Mouse (Mus musculus) spleen, adult 2 months (tissue): ENCODE measurements at regions not wholly inside any gene's neighbourhood (a gene's known extent, or its start where the extent isn't known, plus 50 kb on each side); places are given as distances from the start of the nearest gene placed in this dataset.

Experiments used
- DNase-seq, 2 experiments: peaks; one replicate each; pipeline versions ENCODE4 v3.0.0 to v3.0.0-alpha.2; 2012 to 2021; ENCODE audit warnings: low spot score in 2 of 2, low read depth in 1 of 2
- H3K27ac ChIP-seq: fragments of 200-500 bp; 2 replicates; pipeline ENCODE4 v1.5.1; 2012; ENCODE audit warnings: low read length, inconsistent platforms; ENCODE audit not compliant: insufficient read depth
- H3K27me3 ChIP-seq: fragments of 200-500 bp; 2 replicates; pipeline ENCODE4 v1.6.1; 2012; ENCODE audit warnings: mild to moderate bottlenecking, moderate library complexity, low read length, inconsistent platforms; ENCODE audit not compliant: control insufficient read depth, insufficient read depth
- H3K36me3 ChIP-seq: fragments of 200-500 bp; 2 replicates; pipeline ENCODE4 v1.6.1; 2012; ENCODE audit warnings: mild to moderate bottlenecking, low read length, inconsistent platforms; ENCODE audit not compliant: control insufficient read depth, insufficient read depth
- H3K4me1 ChIP-seq: fragments of 200-500 bp; 2 replicates; pipeline ENCODE4 v1.6.1; 2011; ENCODE audit warnings: inconsistent platforms; ENCODE audit not compliant: control insufficient read depth, insufficient read depth, insufficient read length
- H3K4me3 ChIP-seq: fragments of 200-500 bp; 2 replicates; pipeline ENCODE4 v1.5.1; 2011; ENCODE audit warnings: mild to moderate bottlenecking, inconsistent platforms; ENCODE audit not compliant: insufficient read depth, insufficient read length; ENCODE audit errors: extremely low read depth
- CTCF ChIP-seq: fragments of 200-500 bp; IDR thresholded peaks from 2 replicates; pipeline ENCODE4 v1.5.1; 2011; ENCODE audit warnings: mild to moderate bottlenecking, inconsistent platforms; ENCODE audit not compliant: insufficient read depth, insufficient read length, insufficient replicate concordance; ENCODE audit errors: extremely low read depth
- POLR2A ChIP-seq: fragments of 200-500 bp; IDR thresholded peaks from 2 replicates; pipeline ENCODE4 v1.6.1; 2011; ENCODE audit warnings: low read depth, low read length, inconsistent platforms
- WGBS: fragments of 180-500 bp; shearing (Covaris S2); methylation state at CpG from one replicate; pipeline ENCODE4 v1.1.7; 2018; 5-methylcytosine and 5-hydroxymethylcytosine counted together

DNA sequence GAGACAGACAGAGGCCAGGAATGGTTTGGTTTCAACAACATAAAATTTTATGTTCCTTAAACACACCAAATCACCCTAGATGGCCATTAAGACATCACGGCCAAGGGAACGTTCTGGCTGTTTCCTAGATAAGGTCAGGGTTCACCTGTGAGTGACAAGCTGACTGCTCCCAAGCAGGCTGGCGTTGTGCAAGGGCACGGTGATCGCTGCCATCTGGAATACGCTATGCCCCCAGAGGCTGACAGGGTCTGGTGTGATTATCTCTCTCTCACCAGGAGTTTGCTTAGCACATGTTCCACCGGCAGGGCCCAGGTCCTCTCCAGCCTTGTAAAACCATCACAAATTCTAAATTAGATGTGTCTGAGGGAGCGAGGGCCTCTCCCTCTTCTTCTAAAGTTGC lies 167.0 kb downstream of the Cyp26b1 start:
- no peak overlapping the region for H3K27ac ChIP-seq
- TF ChIP-seq CTCF (no peak), POLR2A (no peak)
- WGBS: 88% methylated on average over 8 of the region's 8 CpGs
- no peak overlapping the region for H3K4me3 ChIP-seq
- H3K36me3 ChIP-seq: no peaks in the 10 kb centered on the region
- no peak for DNase-seq
- no peaks in the 10 kb centered on the region for H3K4me1 ChIP-seq
- no peaks in the 10 kb centered on the region for H3K27me3 ChIP-seq

DNA sequence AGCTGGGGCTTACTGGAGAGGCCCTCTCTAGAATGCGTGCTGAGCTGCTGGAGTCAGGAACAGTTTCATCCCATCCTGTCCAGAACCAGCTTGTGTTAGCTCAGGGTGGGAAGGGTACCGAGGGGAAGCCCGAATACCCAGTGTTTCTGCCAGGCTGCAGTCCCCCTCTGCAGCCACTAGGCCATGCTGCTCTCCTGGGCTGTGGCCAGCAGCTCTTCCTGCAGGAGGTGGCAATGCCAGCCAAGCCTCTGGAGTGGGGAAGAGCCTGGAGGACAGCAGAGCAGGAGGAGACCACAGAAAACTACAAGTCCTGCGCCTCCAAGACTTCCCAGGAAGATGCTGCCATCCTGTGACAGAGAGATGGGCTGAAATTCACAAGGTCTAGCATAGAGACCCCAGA lies 167.9 kb downstream of the Cyp26b1 start:
- Histone ChIP-seq H3K4me1 (no peaks in the 10 kb centered on the region), H3K36me3 (no peaks in the 10 kb centered on the region), H3K27ac (no peak overlapping the region), H3K27me3 (no peaks in the 10 kb centered on the region), H3K4me3 (no peak overlapping the region)
- WGBS: 41% methylated on average over 4 of the region's 4 CpGs
- DNase-seq: no peak
- TF ChIP-seq CTCF: no peak
- no peak for TF ChIP-seq POLR2A

DNA sequence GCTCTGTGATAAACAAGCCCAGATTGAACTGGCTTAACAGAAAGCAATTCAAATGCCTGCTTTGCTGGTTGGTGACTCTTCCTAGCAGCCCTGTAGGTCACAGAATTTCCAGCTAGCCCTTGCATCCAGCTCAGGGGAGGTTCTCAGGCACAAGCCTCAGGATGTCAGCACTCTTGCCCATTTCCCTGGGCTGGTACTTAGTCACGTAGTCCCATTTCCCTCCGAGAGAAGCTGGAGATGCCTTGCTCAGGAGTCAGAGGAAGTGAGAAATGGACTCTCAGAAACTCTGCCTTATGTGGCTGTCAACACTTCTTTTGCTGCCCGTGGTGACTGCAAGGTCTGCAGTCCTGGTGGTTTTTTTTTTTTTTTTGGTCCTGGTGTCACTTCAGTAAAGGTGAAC lies 170.8 kb downstream of the Cyp26b1 start:
- Histone ChIP-seq H3K4me3 (no peak overlapping the region), H3K27ac (no peak overlapping the region), H3K27me3 (no peaks in the 10 kb centered on the region), H3K4me1 (no peaks in the 10 kb centered on the region), H3K36me3 (no peaks in the 10 kb centered on the region)
- WGBS: 22% methylated on average over 3 of the region's 3 CpGs
- TF ChIP-seq POLR2A (no peak), CTCF (no peak)
- DNase-seq: no peak

DNA sequence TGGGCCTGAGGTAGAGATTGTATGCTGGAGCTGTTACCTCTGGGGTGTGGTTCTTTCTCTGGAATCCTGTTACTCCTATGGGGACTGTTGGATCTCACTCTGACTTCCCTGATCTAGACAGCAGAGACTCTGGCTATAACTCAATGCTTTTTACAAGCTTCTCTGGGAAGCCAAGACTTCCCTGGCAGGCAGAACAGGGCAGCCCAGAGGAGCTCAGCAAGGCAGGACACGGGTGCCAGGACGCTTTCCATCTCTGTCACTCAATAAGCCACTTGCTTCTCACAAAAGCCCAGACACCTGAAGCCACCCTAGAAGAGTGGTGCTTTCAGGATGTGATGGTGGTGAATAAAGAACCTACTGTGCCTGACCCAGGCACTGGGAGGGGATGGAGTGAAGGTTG lies 174.0 kb downstream of the Cyp26b1 start:
- Histone ChIP-seq H3K4me1 (no peaks in the 10 kb centered on the region), H3K4me3 (no peak overlapping the region), H3K27me3 (no peaks in the 10 kb centered on the region), H3K27ac (no peak overlapping the region), H3K36me3 (no peaks in the 10 kb centered on the region)
- DNase-seq: no peak
- 75% methylated on average over 2 of the region's 2 CpGs for WGBS
- no peak for TF ChIP-seq POLR2A
- no peak for TF ChIP-seq CTCF

DNA sequence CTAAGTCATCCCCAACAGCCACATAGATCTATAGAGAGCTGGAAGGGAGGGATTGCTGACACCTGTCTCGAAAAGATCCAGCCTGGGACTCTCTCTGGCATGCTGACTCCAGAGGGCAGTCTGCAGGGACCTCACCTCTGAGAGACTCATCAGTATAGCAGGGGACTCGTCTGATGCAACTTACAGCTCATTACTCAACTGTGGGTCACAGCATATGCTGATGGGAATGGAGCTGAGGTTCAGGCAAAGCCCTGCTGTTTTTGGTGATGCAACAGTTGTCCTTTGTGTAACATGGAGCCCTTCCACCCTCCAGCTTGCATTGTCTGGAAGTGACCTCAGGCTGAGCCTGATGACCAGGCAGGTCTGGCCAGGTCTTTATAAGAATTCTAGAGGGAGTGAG lies 174.4 kb downstream of the Cyp26b1 start:
- no peak overlapping the region for H3K4me3 ChIP-seq
- no peaks in the 10 kb centered on the region for H3K27me3 ChIP-seq
- 54% methylated on average over 2 of the region's 2 CpGs for WGBS
- no peaks in the 10 kb centered on the region for H3K4me1 ChIP-seq
- TF ChIP-seq POLR2A: no peak
- H3K27ac ChIP-seq: no peak overlapping the region
- no peaks in the 10 kb centered on the region for H3K36me3 ChIP-seq
- no peak for DNase-seq

DNA sequence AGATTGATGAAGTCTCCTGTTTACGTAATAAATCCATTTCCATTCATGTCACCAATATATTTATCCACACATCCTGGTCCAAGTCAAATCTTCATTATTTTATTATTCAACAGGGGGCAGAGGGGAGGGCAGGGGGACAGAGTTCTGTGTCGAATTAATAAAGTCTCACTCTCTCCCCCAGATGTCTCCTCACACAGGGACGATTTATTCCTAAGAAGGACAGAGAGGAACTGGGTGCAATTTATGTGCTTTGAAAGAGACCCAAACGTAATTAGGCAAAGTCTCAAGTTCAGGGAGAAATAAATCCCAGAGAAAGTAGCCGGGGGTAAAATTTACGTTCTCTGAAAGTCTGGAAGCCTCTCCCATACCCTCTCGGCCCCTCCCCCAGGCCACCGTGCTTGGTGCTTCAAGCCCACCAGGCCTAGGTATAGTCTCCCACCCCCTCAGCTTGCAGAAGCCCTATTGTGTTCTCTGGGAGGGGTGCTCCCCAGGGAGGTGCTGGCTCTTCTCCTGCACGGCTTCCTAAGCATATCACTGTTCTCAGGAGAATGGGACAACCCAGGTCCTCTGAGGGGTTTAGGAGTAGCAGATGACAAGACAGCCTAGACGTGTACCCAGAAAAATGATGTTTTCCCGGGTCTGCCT lies 176.6 kb downstream of the Cyp26b1 start:
- H3K27ac ChIP-seq: no peak overlapping the region
- no peaks in the 10 kb centered on the region for H3K27me3 ChIP-seq
- TF ChIP-seq CTCF: no peak
- no peak for TF ChIP-seq POLR2A
- H3K36me3 ChIP-seq: no peaks in the 10 kb centered on the region
- no peaks in the 10 kb centered on the region for H3K4me1 ChIP-seq
- WGBS: 75% methylated on average over 11 of the region's 11 CpGs
- H3K4me3 ChIP-seq: no peak overlapping the region
- DNase-seq: no peak

DNA sequence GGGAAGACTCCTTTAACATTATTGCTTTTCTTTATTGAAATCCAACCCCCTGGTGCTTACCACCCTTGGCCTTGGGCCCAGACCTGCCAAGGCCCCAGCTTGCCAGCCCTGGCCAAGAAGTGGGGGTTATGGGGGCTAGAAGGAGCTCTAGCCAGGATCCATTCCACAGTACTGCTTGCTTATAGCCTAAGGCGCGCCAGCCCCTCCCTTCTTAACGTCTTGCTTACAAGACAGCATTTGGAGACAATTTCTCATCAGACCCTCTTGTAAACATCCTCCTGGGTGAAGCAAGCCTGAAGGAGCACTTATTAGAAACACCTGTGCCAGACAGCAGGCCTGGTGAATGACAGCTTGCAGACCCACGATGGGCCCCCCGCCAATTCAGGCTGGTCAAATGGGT lies 179.3 kb downstream of the Cyp26b1 start:
- H3K27me3 ChIP-seq: no peaks in the 10 kb centered on the region
- no peak overlapping the region for H3K4me3 ChIP-seq
- WGBS: 89% methylated on average over 5 of the region's 5 CpGs
- no peak for TF ChIP-seq POLR2A
- no peak for TF ChIP-seq CTCF
- no peaks in the 10 kb centered on the region for H3K36me3 ChIP-seq
- no peak for DNase-seq
- H3K4me1 ChIP-seq: no peaks in the 10 kb centered on the region
- H3K27ac ChIP-seq: no peak overlapping the region
